Mouse (Mus musculus) thymus, adult 18-20 months (tissue): ENCODE results near the gene Itga11.
"Not testable (repeated sequence)": the region's sequence is repeated elsewhere in the genome, so short reads cannot be mapped to it uniquely, and the experiment has no call there.

Experiments used
- DNase-seq, 2 experiments: peaks; one replicate each; pipeline ENCODE4 v3.0.0; 2022; ENCODE audit warnings: mixed read lengths in 2 of 2

The Itga11 gene

DNA sequence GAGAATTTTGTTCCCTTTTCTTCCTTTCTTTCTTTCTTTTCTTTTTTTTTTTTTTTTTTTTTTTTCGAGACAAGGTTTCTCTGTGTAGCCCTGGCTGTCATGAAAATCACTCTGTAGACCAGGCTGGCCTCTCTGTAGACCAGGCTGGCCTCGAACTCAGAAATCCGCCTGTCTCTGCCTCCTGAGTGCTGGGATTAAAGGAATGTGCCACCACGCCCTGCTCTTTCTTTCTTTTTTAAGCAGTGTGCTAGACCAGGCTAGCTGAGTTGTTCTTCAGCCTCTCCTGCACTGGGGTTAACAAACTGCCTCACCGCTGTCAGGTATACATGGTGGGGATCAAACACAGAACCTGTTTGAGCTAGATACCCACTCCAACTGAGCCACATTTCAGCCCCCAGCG is 142.3 kb downstream of the Itga11 start:
- not testable (repeated sequence) for DNase-seq

DNA sequence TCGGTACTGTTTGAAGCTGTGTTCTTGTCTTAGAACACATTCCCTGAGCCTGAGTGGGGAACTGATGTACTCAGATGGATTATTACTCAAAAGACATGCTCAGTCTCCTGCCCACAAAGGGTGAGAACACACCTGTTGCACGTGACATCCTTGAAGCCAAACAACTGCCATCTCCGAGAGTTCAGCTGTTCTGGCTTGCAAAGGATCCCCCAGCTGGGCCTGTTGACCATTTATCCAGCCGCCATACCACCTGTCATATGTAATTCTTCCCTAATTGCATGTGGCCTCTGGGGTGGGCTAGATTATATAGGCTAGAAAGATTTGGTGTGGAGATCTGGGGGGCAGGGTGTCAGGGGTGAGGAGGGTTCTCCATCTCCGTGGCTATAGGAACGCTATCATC is 143.2 kb downstream of the Itga11 start:
- no peak for DNase-seq

DNA sequence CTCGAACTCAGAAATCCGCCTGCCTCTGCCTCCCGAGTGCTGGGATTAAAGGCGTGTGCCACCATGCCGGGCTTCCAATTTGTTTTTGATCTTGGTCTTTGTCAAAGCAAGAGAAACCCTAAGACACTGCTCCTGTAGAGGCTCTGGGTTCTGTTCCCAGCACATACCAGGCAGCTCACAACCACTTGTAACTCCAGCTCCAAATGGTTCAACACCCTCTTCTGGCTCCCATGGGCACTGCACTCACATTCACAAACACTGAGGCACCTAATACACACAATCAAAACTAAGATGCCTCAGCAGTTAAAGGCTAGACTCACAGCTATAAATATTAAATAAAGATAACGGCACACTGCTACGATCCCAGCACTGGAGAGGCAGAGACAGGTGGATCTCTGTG is 144.2 kb downstream of the Itga11 start:
- no peak for DNase-seq

DNA sequence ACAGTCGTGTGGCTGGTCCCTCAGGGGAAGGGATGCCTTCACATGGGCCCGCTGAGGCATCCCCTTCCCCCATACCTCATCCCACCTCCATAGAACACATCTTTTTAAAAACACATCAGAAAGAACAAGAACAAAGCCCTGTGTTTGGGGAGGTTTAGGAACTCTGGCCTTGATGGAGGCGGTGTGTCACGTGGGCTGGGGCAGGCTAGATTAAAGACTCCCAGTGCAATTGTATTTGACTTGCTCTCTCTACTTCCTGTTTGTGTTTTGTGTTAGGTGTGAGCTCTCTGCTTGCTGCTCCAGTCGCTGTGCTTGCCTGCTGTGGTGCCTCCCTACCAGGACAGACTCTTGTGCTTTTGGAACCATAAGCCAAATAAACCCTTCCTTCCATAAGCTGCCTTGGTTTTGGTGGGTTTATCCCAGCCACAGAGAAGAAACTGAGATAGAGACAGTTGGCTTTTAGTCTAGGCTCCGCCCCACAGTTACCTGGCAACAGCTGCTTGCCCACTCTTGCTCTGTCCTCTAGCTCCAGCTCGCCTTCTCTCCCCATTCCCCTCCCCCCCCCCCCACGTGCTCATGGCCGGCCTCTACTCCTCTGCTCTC is 148.3 kb downstream of the Itga11 start:
- no peak for DNase-seq

DNA sequence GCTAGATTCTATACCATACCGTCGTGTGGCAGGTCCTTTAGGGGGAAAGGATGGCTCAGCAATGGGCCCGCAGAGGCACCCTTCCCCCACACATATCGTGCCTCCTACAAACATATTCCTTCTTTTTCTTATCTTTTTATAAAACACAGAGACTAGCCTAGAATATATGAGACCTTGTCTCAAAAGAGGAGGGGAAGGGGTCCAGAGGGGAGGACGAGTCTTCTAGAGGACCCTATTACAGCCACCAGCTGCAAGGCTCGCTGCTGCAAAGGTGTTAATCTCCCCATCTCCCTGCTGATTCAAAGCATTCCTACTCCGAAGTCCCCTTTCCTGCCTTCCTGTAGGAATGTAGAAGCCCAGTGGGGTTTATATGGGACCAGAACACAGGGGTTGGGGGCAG is 148.8 kb downstream of the Itga11 start:
- no peak for DNase-seq

DNA sequence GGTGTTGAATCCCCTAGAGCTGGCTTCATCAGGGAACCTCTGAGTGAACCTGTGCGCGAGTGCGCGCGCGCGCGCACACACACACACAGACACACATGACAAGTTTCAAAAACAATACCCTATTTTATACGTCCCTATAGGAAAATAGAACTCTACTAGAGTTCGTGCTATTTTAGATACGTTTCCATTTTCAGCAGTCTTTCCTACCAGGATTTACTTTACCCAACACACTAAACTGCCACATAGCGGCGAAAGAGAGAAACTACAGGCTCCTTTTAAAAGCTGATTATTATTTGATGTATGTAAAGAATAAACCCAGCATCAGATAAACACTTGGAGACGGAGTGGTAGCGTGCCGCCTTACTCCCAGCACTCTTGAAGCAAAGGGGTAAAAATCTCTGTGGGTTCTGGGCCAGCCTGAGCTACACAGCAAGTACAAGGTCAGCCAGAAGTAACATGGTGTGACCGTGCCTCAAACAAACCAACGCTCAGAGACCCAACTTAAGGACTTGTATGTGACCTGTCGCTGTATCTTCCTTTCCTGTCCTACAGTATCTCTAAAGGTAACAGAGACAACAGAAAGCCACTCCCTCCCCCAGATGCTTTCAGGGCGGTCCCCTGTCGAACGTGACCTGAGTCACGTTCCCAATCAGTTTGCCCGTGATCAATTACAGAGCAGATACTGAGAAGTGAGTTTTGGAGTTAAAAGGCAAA is 150.5 kb downstream of the Itga11 start:
- DNase-seq, result no peak

DNA sequence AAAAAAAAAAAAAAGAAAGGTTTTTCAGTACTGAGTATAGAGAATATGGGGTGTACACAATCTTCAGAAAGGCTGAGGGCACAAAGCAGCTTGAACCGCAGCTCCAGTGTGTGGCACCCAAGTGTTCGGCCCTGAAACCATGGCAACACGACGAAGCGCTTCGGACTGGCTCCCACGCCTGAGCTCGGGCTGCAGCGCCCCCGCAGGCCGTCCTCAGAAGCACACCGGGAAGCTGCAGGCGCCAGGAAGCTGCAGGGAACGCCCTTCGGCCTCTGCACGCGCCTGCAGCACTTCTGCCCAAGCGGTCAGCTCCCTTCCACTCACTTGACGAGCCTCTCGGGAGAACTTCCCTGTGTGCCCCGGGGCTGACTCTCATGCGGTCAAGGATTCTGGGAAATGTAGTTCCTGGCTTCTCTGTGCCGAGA is 151.0 kb downstream of the Itga11 start:
- DNase-seq, result peak; percentile 78 to 80

DNA sequence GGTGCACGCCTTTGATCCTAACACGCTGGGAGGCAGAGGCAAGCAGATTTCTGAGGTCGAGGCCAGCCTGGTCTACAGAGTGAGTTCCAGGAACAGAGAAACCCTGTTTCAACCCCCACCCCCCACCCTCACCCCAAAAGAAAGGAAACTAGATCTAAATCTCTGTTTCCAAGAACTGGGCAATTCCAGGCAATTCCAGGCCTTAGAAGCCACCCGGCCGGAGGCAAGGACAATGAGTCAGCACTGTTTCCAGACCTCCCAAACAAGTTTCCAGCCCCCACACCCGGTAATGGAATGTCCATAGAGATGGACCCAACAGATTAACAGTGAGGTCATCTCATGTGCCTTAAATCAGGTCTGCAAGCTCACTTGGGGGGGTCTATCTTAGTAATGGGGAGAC is 152.3 kb downstream of the Itga11 start:
- DNase-seq, result no peak
